Mouse (Mus musculus) brain, embryonic 18.5 days (tissue): ENCODE results near the gene Arhgef40.
A peak's percentile ranks its signal among the peaks of the same experiment; 100 is the strongest.

Experiments
- DNase-seq: peaks from one replicate; pipeline ENCODE4 v3.0.0-alpha.2; 2012; ENCODE audit warnings: low read depth, low spot score

Gene Arhgef40

DNA sequence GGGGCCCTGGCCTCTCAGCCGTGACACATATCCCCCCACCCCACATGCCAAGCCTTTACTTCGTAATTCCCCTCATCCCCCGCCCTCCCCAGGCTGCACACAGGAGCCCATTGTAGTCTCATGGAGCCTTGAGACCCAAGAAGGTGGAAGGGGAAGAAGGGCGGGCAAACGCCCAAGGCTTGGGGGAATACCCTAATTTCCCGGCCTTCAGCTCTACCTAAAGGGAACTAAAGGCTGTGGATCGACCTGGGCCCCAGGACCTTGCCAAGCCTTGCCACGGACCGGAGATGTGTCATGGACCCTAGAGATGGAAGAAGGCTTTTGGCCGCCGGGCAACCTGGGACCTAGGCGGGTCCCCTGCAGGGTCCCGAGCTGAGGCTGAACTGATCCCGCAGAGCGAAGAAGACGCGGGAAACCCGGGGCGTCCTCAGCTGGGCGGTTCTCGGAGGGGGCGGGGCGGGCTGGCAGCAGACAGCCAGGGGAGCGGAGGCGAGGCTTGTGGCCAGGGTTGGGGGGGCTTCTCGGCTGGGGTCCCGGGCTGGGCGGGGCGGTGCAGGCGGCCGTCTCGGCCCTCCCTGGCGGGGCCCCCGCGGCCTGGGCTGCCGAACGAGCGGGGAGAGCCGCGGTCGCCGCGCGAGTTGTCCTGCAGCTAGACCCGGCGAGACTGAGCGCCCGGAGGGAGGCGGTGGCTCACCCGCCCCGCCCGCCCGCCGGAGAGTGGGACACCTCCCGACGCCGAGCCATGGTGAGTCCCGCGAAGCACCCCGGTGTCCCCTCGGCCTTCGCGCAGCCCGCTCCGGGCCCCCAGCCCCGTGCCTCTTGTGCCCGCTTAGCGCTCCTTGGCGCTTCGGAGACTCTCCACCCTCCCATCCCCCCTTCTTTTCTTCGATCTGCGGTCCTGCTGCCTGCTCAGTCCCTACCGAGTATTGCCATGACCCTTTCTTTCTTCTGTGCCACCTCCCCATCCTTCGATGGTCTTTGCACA is at the start of gene Arhgef40:
Gene Arhgef40 (plus strand): TSS at position 473 of the 985 bp plus-strand sequence.
- DNase-seq: peak; percentile 60

DNA sequence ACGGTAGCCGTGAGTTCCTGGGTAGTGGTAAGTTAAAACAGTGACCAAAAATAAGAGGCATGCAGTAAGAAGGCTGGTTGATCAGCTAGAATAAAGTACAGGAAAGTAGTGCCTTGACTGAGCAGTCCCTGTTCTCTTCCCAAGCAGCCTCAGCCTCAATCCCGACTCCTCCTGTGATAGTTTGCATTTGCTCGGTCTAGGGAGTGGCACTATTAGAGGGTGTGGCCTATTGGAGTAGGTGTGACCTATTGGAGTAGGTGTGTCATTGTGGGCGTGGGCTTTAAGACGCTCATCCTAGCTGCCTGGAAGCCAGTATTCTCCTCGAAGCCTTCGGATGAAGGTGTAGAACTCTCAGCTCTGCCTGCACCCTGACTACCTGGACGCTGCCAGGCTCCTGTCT is 45.5 kb upstream of the Arhgef40 start:
- DNase-seq: no peak

DNA sequence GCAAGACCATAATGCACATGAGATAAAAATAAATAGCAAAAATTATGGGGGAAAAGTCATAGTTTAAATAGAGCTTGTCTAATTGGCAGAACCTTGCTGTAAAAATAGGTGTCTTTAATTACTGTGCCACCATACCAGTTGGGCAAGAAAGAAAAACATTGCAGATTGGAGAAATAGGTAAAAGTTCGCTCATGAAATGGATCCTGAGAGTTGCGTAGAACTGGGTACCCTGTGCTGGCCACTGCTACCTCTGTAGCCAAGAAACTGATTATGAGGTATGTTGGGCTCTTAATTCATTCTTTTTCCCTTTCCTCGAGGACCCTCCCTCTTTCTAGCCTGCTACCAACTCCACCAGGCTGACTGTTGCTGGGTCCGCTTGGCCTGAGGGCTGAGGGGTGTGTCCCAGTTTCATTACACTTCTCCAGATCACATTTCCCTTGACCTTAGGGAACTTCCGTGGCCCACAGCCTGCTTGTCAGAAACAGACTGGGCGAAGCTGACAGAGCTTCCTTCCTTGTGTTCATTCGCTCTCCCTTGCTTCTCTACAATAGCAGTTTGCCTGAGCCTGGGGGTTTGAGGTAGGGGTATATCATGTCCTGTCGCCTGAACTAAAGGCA is 43.5 kb upstream of the Arhgef40 start:
- DNase-seq: no peak

DNA sequence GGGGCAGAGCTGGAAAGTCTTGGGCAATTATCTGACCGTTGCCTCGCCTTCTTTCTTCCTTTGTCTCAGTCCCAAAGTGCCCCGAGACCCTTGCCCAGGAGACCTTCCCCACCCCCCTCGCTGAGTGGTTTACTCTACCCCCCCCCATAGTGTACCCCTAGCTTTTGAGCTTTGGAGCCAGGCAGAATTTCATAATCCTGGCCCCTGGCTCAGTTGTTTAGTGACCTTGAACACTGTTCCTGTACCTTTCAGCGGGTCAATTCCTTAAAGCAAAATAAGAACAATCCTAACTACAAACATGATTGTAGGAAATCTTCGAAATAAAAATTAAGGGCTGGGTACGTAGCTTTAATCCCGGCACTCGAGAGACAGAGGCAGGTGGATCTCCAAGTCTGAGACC is 42.9 kb upstream of the Arhgef40 start:
- no peak for DNase-seq

DNA sequence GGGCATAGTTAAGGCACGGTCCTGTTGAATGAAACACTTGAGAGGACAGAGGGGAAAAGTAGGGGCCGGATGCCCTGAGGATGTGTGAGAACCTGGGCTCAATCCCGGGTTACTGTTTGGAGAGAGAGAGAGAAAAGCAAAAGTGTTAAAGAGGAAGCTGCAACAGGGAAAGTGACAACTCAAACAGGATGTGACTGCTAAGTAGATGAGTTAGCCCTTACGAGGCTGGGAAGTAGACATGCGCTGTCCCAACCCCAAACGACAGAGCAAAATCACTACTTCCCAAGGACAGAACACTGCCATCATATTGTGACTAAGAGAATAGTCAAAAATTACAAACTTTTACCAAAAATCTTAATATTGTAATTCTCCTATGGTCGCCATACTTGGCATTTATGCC is 42.3 kb upstream of the Arhgef40 start:
- DNase-seq: no peak

DNA sequence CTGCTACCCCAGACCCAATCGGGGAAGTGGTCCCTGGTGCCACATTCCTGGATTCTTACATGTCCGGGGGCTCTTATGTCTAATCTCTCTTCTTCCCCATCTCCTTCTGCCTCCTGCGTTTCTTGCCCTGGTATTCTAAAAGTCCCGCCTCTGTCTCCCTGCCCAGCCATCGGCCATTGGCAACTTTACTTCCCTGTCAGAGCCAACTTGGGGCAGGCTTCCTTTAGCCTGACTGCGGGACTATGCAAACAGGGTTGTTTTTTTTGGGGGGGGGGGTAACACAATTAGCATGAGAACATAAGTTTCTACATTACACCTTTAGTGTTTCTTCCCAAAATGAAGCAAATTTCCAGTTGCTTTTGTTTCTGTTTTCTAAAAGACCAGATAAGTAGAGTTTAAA is 41.2 kb upstream of the Arhgef40 start:
- no peak for DNase-seq

DNA sequence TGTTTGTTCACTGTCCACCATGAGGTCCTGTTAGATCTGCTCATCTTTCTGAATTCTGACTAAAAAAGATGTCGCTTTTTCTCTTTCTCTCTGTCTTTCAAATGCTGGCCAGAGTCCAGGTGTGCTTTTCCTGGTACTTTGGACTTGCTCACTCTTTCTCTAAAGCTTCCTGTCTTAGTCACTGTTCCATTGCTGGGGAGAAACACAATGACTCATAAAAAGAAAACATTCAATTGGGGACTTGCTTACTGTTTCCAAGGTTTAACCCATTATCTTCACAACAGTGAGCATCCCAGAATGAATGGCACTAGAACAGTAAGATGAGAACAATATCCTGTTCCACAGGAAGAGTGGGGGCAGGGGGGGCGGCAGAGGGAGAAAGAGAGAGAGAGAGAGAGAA is 24.2 kb upstream of the Arhgef40 start:
- no peak for DNase-seq

- DNase-seq: no peak
Observed at GRCm38 (mm10) chr14:51967400-51967799, 17.1 kb upstream of the Arhgef40 start.

- DNase-seq: no peak
Observed at GRCm38 (mm10) chr14:51979252-51979651, 5.3 kb upstream of the Arhgef40 start.

GRCm38 (mm10) chr14:51983251-51983650 is 1.3 kb upstream of the Arhgef40 start:
- DNase-seq: no peak

DNA sequence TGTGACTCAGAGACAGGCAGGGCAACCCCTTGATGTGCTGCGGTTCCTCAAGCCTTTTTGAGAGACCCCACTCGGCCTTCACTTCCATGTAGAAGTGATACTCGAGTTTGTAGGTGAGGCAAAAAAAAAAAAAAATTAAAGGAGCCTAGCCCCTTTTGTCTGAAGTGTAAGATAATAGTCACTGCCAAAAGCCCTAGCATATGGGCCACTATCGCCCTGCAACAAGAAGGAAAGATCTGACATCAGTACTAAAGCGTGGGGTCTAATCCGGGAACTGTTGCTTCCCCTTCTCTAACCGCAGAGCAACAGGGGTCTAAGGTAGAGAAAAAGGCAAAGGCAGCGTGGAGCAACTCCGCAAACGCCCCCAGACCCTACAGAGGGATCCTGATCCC is 668 bp upstream of the Arhgef40 start:
- no peak for DNase-seq

- DNase-seq: peak; percentile 14
Observed at GRCm38 (mm10) chr14:51985301-51986152, 1.0 kb downstream of the Arhgef40 start.

DNA sequence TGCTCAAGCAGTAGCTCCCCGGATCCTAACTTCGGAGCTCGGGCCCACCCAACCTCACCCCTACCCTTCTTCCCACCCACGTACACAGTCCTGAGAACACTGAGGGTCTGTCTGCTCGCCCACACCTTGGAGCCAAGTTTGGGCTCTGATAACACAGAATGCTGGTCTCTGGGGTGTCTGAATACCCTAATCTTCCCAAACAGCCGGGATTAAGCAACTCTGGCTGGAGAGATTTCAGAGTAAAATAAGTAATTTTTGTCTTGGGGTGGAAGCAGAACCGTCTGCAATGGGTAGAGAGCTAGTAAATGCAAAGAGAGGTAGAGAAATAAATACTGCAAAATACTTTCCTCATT is 1.6 kb downstream of the Arhgef40 start:
- no peak for DNase-seq

GRCm38 (mm10) chr14:51987177-51987576 is 2.7 kb downstream of the Arhgef40 start:
- no peak for DNase-seq

DNA sequence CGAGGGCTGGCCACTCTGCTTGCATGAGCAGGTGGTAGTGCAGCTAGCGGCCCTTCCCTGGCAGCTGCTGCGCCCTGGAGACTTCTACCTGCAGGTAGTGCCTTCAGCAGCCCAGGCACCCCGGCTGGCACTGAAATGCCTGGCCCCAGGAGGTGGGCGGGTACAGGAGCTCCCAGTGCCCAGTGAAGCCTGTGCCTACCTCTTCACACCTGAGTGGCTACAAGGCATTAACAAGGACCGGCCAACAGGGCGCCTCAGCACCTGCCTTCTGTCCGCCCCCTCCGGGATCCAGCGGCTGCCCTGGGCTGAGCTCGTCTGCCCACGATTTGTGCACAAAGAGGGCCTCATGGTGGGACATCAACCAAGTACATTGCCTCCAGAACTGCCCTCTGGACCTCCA is 4.2 kb downstream of the Arhgef40 start:
- no peak for DNase-seq

GRCm38 (mm10) chr14:51989461-51989970 is 5.0 kb downstream of the Arhgef40 start:
- DNase-seq: no peak

GRCm38 (mm10) chr14:51994453-51994852 is 9.9 kb downstream of the Arhgef40 start:
- DNase-seq: no peak

- DNase-seq: no peak
Observed at GRCm38 (mm10) chr14:51995219-51995871, 10.8 kb downstream of the Arhgef40 start.

GRCm38 (mm10) chr14:51996231-51996841 is 11.8 kb downstream of the Arhgef40 start:
- no peak for DNase-seq

DNA sequence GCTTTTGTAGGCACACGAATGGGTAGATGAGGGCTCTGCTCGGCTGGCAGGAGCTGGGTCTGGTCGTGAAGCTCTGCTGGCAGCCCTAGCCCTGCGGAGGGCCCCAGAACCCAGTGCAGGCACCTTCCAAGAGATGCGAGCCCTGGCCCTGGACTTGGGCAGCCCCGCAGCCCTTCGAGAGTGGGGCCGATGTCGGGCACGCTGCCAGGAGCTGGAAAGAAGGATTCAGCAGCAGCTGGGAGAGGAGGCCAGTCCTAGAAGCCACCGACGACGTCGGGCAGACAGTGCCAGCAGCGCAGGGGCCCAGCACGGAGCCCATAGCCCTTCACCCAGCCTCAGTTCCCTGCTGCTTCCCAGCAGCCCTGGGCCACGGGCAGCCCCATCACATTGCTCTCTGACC is 12.3 kb downstream of the Arhgef40 start:
- DNase-seq: no peak

DNA sequence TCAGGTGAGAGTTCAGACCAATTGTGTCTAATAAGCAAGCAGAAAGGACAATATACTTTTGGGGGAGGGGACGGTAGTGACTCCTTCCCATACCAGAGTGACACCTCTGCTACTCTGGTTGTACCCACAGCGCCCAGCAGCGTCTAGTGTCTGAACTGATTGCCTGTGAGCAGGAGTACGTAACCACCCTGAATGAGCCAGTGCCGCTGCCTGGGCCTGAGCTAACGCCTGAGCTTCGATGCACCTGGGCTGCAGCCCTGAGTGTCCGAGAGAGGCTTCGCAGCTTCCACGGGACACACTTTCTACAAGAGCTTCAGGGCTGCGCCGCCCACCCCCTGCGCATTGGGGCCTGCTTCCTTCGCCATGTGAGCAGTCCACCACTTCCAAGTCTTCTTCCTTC is 13.0 kb downstream of the Arhgef40 start:
- DNase-seq: no peak
